Mouse (Mus musculus) spleen, postnatal 14 days (tissue): Measurements from ENCODE around the gene Sipa1l1.
"Not testable (repeated sequence)": the region's sequence is repeated elsewhere in the genome, so short reads cannot be mapped to it uniquely, and the experiment has no call there.

Experiments used
- DNase-seq, 2 experiments: peaks; one replicate each; pipeline ENCODE4 v3.0.0; 2021 to 2022; ENCODE audit warnings: low spot score in 2 of 2

The Sipa1l1 gene

GRCm38 (mm10) chr12:82175709-82176108 lies 6.6 kb downstream of the Sipa1l1 start:
- no peak for DNase-seq

GRCm38 (mm10) chr12:82178636-82179035 lies 9.5 kb downstream of the Sipa1l1 start:
- DNase-seq: no peak

GRCm38 (mm10) chr12:82179626-82180025 lies 10.5 kb downstream of the Sipa1l1 start:
- no peak for DNase-seq

GRCm38 (mm10) chr12:82186156-82186555 lies 17.0 kb downstream of the Sipa1l1 start:
- not testable (repeated sequence) for DNase-seq

- no peak for DNase-seq
Observed at GRCm38 (mm10) chr12:82186740-82187139, 17.6 kb downstream of the Sipa1l1 start.

- DNase-seq: no peak
Observed at GRCm38 (mm10) chr12:82187178-82187839, 18.2 kb downstream of the Sipa1l1 start.

GRCm38 (mm10) chr12:82188321-82189075 lies 19.4 kb downstream of the Sipa1l1 start:
- no peak for DNase-seq

- DNase-seq: no peak
Observed at GRCm38 (mm10) chr12:82189076-82189675, 20.1 kb downstream of the Sipa1l1 start.

- DNase-seq: peak in 1 of 2 experiments; percentile 30
Observed at GRCm38 (mm10) chr12:82189715-82190581, 20.8 kb downstream of the Sipa1l1 start.

- no peak for DNase-seq
Observed at GRCm38 (mm10) chr12:82190582-82190965, 21.5 kb downstream of the Sipa1l1 start.

GRCm38 (mm10) chr12:82191686-82192085 lies 22.6 kb downstream of the Sipa1l1 start:
- no peak for DNase-seq

GRCm38 (mm10) chr12:82192641-82193054 lies 23.5 kb downstream of the Sipa1l1 start:
- no peak for DNase-seq

- no peak for DNase-seq
Observed at GRCm38 (mm10) chr12:82193476-82193875, 24.4 kb downstream of the Sipa1l1 start.

- DNase-seq: no peak
Observed at GRCm38 (mm10) chr12:82194919-82195318, 25.8 kb downstream of the Sipa1l1 start.

- DNase-seq: no peak
Observed at GRCm38 (mm10) chr12:82196213-82196612, 27.1 kb downstream of the Sipa1l1 start.

GRCm38 (mm10) chr12:82196615-82197146 lies 27.6 kb downstream of the Sipa1l1 start:
- no peak for DNase-seq

- no peak for DNase-seq
Observed at GRCm38 (mm10) chr12:82197207-82197606, 28.1 kb downstream of the Sipa1l1 start.

GRCm38 (mm10) chr12:82199286-82199685 lies 30.2 kb downstream of the Sipa1l1 start:
- no peak for DNase-seq

- DNase-seq: no peak
Observed at GRCm38 (mm10) chr12:82204106-82204505, 35.0 kb downstream of the Sipa1l1 start.

- DNase-seq: no peak
Observed at GRCm38 (mm10) chr12:82206857-82207647, 37.9 kb downstream of the Sipa1l1 start.

- no peak for DNase-seq
Observed at GRCm38 (mm10) chr12:82208046-82208445, 38.9 kb downstream of the Sipa1l1 start.
